Mouse (Mus musculus): Measurements from ENCODE around the gene Prss12. TPM values are rescaled to one million over a fixed set of nuclear protein-coding genes. Genes with fewer than 3 reads are reported as not detected.

Gene Prss12
- total RNA-seq (2021) = 10 to 100 TPM; 21.7 to 27.8 TPM

GRCm38 (mm10) chr3:123446708-123447537 is at the start of gene Prss12:
Gene Prss12, plus strand, starts transcription at chr3:123446913.
- intact Hi-C loops (cut with DNase I) = no loop called here
- peak in 1 of 2 experiments; percentile 62 for DNase-seq (ENCODE audit: extremely low spot score in 1 of 2, low spot score in 2 of 2)

GRCm38 (mm10) chr3:123397562-123398481 is 48.9 kb upstream of the Prss12 start:
- no peak for DNase-seq (ENCODE audit: extremely low spot score in 1 of 2, low spot score in 2 of 2)
- intact Hi-C loops (cut with DNase I) = no loop called here

- no peak for DNase-seq (ENCODE audit: extremely low spot score in 1 of 2, low spot score in 2 of 2)
- intact Hi-C loops (cut with DNase I) = no loop called here
These were observed 41.8 kb upstream of the Prss12 start for GRCm38 (mm10) chr3:123404945-123405344.

GRCm38 (mm10) chr3:123411821-123412578 is 34.7 kb upstream of the Prss12 start:
- intact Hi-C loops (cut with DNase I) = no loop called here
- no peak for DNase-seq (ENCODE audit: extremely low spot score in 1 of 2, low spot score in 2 of 2)

GRCm38 (mm10) chr3:123413173-123413572 is 33.5 kb upstream of the Prss12 start:
- intact Hi-C loops (cut with DNase I) = no loop called here

GRCm38 (mm10) chr3:123425647-123426046 is 21.1 kb upstream of the Prss12 start:
- DNase-seq (ENCODE audit: extremely low spot score in 1 of 2, low spot score in 2 of 2) = no peak
- intact Hi-C loops (cut with DNase I) = no loop called here

More at GRCm38 (mm10) chr3:123413173-123413572, 33.5 kb upstream of the Prss12 start:
- DNase-seq (ENCODE audit: extremely low spot score in 1 of 2, low spot score in 2 of 2) = no peak

GRCm38 (mm10) chr3:123428005-123428404 is 18.7 kb upstream of the Prss12 start:
- no peak for DNase-seq (ENCODE audit: extremely low spot score in 1 of 2, low spot score in 2 of 2)
- intact Hi-C loops (cut with DNase I) = no loop called here

- DNase-seq (ENCODE audit: extremely low spot score in 1 of 2, low spot score in 2 of 2) = no peak
- intact Hi-C loops (cut with DNase I) = no loop called here
These were observed 16.9 kb upstream of the Prss12 start for GRCm38 (mm10) chr3:123429597-123430458.

GRCm38 (mm10) chr3:123431951-123432674 is 14.6 kb upstream of the Prss12 start:
- no peak for DNase-seq (ENCODE audit: extremely low spot score in 1 of 2, low spot score in 2 of 2)
- intact Hi-C loops (cut with DNase I) = no loop called here

GRCm38 (mm10) chr3:123433362-123433761 is 13.4 kb upstream of the Prss12 start:
- no peak for DNase-seq (ENCODE audit: extremely low spot score in 1 of 2, low spot score in 2 of 2)
- intact Hi-C loops (cut with DNase I) = no loop called here

- DNase-seq (ENCODE audit: extremely low spot score in 1 of 2, low spot score in 2 of 2) = no peak
- intact Hi-C loops (cut with DNase I) = no loop called here
These were observed 9.1 kb upstream of the Prss12 start for GRCm38 (mm10) chr3:123437608-123438007.

GRCm38 (mm10) chr3:123440490-123440889 is 6.2 kb upstream of the Prss12 start:
- DNase-seq (ENCODE audit: extremely low spot score in 1 of 2, low spot score in 2 of 2) = no peak
- intact Hi-C loops (cut with DNase I) = no loop called here

GRCm38 (mm10) chr3:123444466-123444865 is 2.2 kb upstream of the Prss12 start:
- intact Hi-C loops (cut with DNase I) = no loop called here
- DNase-seq (ENCODE audit: extremely low spot score in 1 of 2, low spot score in 2 of 2) = no peak

GRCm38 (mm10) chr3:123447538-123448059 is 886 bp downstream of the Prss12 start:
- DNase-seq (ENCODE audit: extremely low spot score in 1 of 2, low spot score in 2 of 2) = no peak
- intact Hi-C loops (cut with DNase I) = no loop called here

GRCm38 (mm10) chr3:123448096-123448495 is 1.4 kb downstream of the Prss12 start:
- intact Hi-C loops (cut with DNase I) = no loop called here
- no peak for DNase-seq (ENCODE audit: extremely low spot score in 1 of 2, low spot score in 2 of 2)

- no peak for DNase-seq (ENCODE audit: extremely low spot score in 1 of 2, low spot score in 2 of 2)
- intact Hi-C loops (cut with DNase I) = no loop called here
These were observed 3.4 kb downstream of the Prss12 start for GRCm38 (mm10) chr3:123450107-123450506.

- DNase-seq (ENCODE audit: extremely low spot score in 1 of 2, low spot score in 2 of 2) = no peak
- intact Hi-C loops (cut with DNase I) = no loop called here
These were observed 6.2 kb downstream of the Prss12 start for GRCm38 (mm10) chr3:123452904-123453303.
